Mouse (Mus musculus) CH12.LX (cell line): Measurements from ENCODE around the gene Mmp17. TPM values are rescaled to one million over a fixed set of nuclear protein-coding genes. Genes with fewer than 3 reads are reported as not detected.

Experiments
- DNase-seq: peaks from one replicate; pipeline ENCODE4 v3.0.0-alpha.2; 2013; ENCODE audit errors: extremely low read depth
- H3K27ac ChIP-seq: 2 replicates; pipeline ENCODE4 v1.5.1; 2012; ENCODE audit warnings: low read depth, mild to moderate bottlenecking, control low read depth, moderate library complexity; ENCODE audit not compliant: insufficient read depth
- H3K27me3 ChIP-seq: replicated peaks from 2 replicates; pipeline ENCODE3; 2012; ENCODE audit warnings: inconsistent platforms
- H3K36me3 ChIP-seq, 2 experiments: replicated peaks in 1 of 2; 2 replicates each; pipeline versions ENCODE3 to v1.6.1; 2012; ENCODE audit warnings: inconsistent platforms in 1 of 2, low read length in 1 of 2, mild to moderate bottlenecking in 1 of 2, mixed read lengths in 1 of 2, moderate library complexity in 1 of 2; ENCODE audit not compliant: control insufficient read depth in 1 of 2, insufficient read depth in 1 of 2
- H3K4me1 ChIP-seq, 2 experiments: 2 replicates each; pipeline ENCODE4 v1.6.1; 2012; ENCODE audit warnings: inconsistent platforms in 1 of 2, moderate library complexity in 1 of 2; ENCODE audit not compliant: insufficient read depth in 2 of 2, control insufficient read depth in 1 of 2
- H3K4me2 ChIP-seq: 2 replicates; pipeline ENCODE4 v1.6.1; 2012; ENCODE audit warnings: low read depth, mild to moderate bottlenecking, control low read depth; ENCODE audit not compliant: poor library complexity, insufficient read depth, severe bottlenecking
- H3K4me3 ChIP-seq, 3 experiments: fragments of 150-350 bp in 1 of 3; sonication (generic) in 1 of 3; replicated peaks in 1 of 3; 2 replicates each; pipeline versions ENCODE3 to v1.5.1; 2011 to 2012; ENCODE audit warnings: low read depth in 2 of 3, low read length in 2 of 3, mild to moderate bottlenecking in 2 of 3, moderate library complexity in 2 of 3, control low read depth in 1 of 3, improper control_type of control experiment in 1 of 3, inconsistent platforms in 1 of 3, mixed read lengths in 1 of 3; ENCODE audit not compliant: poor library complexity in 1 of 3
- H3K79me2 ChIP-seq: replicated peaks from 2 replicates; pipeline ENCODE4 v1.6.1; 2012; ENCODE audit warnings: mild to moderate bottlenecking, moderate library complexity; ENCODE audit not compliant: control insufficient read depth, poor library complexity, insufficient read depth, severe bottlenecking; ENCODE audit errors: extremely low read depth
- H3K9ac ChIP-seq: 2 replicates; pipeline ENCODE4 v1.6.1; 2012; ENCODE audit warnings: low read depth, mild to moderate bottlenecking, control low read depth, moderate library complexity; ENCODE audit not compliant: insufficient read depth
- H3K9me3 ChIP-seq: replicated peaks from 2 replicates; pipeline ENCODE3; 2012; ENCODE audit warnings: low read length, inconsistent platforms, mixed read lengths
- CHD2 ChIP-seq: IDR thresholded peaks from 2 replicates; pipeline ENCODE4 v1.6.1; 2011; ENCODE audit warnings: low read length, improper control_type of control experiment
- CTCF ChIP-seq, 2 experiments: IDR thresholded peaks in 1 of 2; conservative IDR thresholded peaks in 1 of 2; 2 replicates each; pipeline ENCODE4 v1.5.1; 2011 to 2012; ENCODE audit warnings: low read depth in 2 of 2, low read length in 2 of 2, improper control_type of control experiment in 1 of 2, inconsistent platforms in 1 of 2, mild to moderate bottlenecking in 1 of 2, moderate library complexity in 1 of 2
- EP300 ChIP-seq: IDR thresholded peaks from 2 replicates; pipeline ENCODE4 v1.6.1; 2011; ENCODE audit warnings: low read length, improper control_type of control experiment
- IRF4 ChIP-seq: IDR thresholded peaks from 2 replicates; pipeline ENCODE4 v1.6.1; 2014; ENCODE audit warnings: low read depth, mild to moderate bottlenecking, inconsistent platforms, low read length, improper control_type of control experiment
- JUN ChIP-seq: IDR thresholded peaks from 2 replicates; pipeline ENCODE4 v1.6.1; 2011; ENCODE audit warnings: low read depth, mild to moderate bottlenecking, low read length, improper control_type of control experiment, moderate library complexity; ENCODE audit not compliant: insufficient read depth
- KAT2A ChIP-seq: IDR thresholded peaks from 2 replicates; pipeline ENCODE4 v1.6.1; 2012; ENCODE audit warnings: low read length, improper control_type of control experiment, inconsistent platforms; ENCODE audit not compliant: insufficient replicate concordance
- MAX ChIP-seq: IDR thresholded peaks from 2 replicates; pipeline ENCODE4 v1.6.1; 2011; ENCODE audit warnings: low read length, improper control_type of control experiment
- MYC ChIP-seq: IDR thresholded peaks from 2 replicates; pipeline ENCODE4 v1.6.1; 2011; ENCODE audit warnings: low read depth, mild to moderate bottlenecking, improper control_type of control experiment, low read length
- NELFE ChIP-seq: IDR thresholded peaks from 2 replicates; pipeline ENCODE4 v1.6.1; 2011; ENCODE audit warnings: low read depth, low read length, improper control_type of control experiment
- NRF1 ChIP-seq: IDR thresholded peaks from 2 replicates; pipeline ENCODE4 v1.6.1; 2014; ENCODE audit warnings: low read depth, mild to moderate bottlenecking, inconsistent platforms, low read length, improper control_type of control experiment, moderate library complexity
- RAD21 ChIP-seq: IDR thresholded peaks from 2 replicates; pipeline ENCODE4 v1.6.1; 2011; ENCODE audit warnings: low read depth, mild to moderate bottlenecking, low read length, improper control_type of control experiment, moderate library complexity
- SMC3 ChIP-seq: IDR thresholded peaks from 2 replicates; pipeline ENCODE4 v1.6.1; 2011; ENCODE audit warnings: low read depth, low read length, improper control_type of control experiment
- USF1 ChIP-seq: IDR thresholded peaks from 2 replicates; pipeline ENCODE4 v1.6.1; 2014; ENCODE audit warnings: low read depth, mild to moderate bottlenecking, inconsistent platforms, low read length, improper control_type of control experiment
- USF2 ChIP-seq: conservative IDR thresholded peaks from 2 replicates; pipeline ENCODE4 v1.6.1; 2011; ENCODE audit warnings: low read depth, low read length, improper control_type of control experiment
- ZC3H11A ChIP-seq: IDR thresholded peaks from 2 replicates; pipeline ENCODE4 v1.6.1; 2012; ENCODE audit warnings: low read depth, mild to moderate bottlenecking, inconsistent platforms, low read length, improper control_type of control experiment
- ZNF384 ChIP-seq: IDR thresholded peaks from 2 replicates; pipeline ENCODE4 v1.6.1; 2012; ENCODE audit warnings: low read depth, low read length, improper control_type of control experiment, inconsistent platforms
- dilution Hi-C: fragments of 300-500 bp; cut with MboI; formaldehyde crosslinking; loops from 2 replicates; pipeline ENCODE4 v1.14.3; 2020; ENCODE audit warnings: low sequenced_read_pairs; ENCODE audit not compliant: extremely low pct_unique_long_range_greater_than_20kb, extremely low pct_ligation_motif_present
- in situ Hi-C: fragments of 300-500 bp; cut with MboI; formaldehyde crosslinking; loops from 3 replicates; pipeline ENCODE4 v1.14.3; 2019; ENCODE audit warnings: low sequenced_read_pairs, low pct_ligation_motif_present, low pct_unique_long_range_greater_than_20kb, mixed read lengths
- polyA plus RNA-seq: library from polyadenylated mRNA; unstranded; fragments of >175 nt; gene quantifications from 2 replicates; pipeline ENCODE4 v1.2.1, GENCODE M21; 2012; ENCODE audit warnings: low read depth; ENCODE audit not compliant: insufficient read length
- total RNA-seq, 2 experiments: library from RNA; depleted of rRNA; stranded (reverse); fragments of 300-350 nt in 1 of 2; fragments of >200 nt in 1 of 2; gene quantifications; 2 replicates each; pipeline ENCODE4 v1.2.3; 2012 to 2014

The Mmp17 gene
- total and polyA plus RNA-seq, 3 experiments: 0.51 TPM; not detected in 2

DNA sequence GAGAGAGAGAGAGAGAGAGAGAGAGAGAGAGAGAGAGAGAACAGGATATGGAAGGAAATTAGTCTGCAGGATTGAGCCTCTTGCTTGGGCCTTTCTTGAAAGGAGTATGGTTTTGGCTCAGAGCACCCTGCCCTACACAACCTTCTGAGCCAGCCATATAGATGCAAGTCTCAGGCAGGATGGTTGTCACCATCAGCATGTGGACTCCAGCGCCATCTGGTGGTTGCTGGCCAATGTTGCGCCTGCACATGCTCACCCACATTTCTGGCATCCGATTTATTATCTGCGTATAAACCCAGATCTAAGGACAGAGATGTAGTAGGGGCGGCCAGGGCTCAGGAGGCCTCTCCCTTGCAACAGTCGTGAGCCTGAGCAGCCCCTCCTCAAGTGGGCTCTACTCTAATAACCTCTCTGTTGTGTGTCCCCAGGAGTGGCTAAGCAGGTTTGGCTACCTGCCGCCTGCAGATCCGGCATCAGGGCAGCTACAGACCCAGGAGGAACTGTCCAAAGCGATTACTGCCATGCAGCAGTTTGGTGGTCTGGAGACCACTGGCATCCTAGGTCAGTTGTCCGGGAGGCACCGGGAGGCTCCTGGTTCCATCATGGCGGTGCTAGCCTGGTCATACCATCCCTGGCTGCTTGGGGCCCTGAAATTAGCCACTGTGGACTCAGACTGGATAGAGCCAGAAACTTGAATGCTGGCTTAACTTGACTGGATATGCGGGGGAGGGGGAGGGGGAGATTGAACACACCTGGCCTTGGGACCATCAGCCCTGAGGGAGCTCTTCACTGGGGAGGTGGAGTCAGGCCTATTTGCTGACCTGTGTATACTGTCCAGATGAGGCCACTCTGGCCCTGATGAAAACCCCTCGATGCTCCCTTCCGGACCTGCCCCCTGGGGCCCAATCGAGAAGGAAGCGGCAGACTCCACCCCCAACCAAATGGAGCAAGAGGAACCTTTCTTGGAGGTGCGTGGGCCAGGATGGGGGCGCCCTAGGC, 10.4 kb downstream of the Mmp17 start:
- DNase-seq: peak; percentile 70
- dilution Hi-C loops: no loop called here

DNA sequence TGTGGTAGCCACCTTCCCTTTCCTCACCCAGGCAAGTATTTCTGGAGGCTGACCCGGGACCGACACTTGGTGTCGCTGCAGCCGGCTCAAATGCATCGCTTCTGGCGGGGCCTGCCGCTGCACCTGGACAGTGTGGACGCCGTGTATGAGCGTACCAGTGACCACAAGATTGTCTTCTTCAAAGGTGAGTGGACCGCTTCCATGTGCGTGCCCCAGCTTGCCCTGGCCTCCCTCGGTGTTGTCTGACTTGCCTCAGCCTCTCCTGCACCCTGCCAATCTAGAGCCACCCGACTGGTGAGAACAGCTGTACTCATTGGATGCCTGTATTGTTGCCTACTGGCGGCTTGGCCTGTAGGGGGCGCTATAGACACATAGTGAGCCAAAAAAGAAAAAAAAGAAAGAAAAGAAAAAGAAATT, 18.1 kb downstream of the Mmp17 start:
- no peaks in the 10 kb centered on the region for H3K36me3 ChIP-seq
- H3K27me3 ChIP-seq: peaks cover 49% of the 10 kb centered on the region
- no peak overlapping the region for H3K4me2 ChIP-seq
- H3K9me3 ChIP-seq: peaks cover 13% of the 10 kb centered on the region
- no peak overlapping the region for H3K4me3 ChIP-seq
- H3K4me1 ChIP-seq: peaks cover 0 to 2% of the 10 kb centered on the region in 2 experiments; a peak in 1 of 4 replicates
- in situ Hi-C loops: no loop called here
- TF ChIP-seq CTCF (conservative IDR thresholded peaks at IDR 0.05 in 1 of 2, IDR thresholded peaks at IDR 0.05 in 1 of 2; ENCODE audit: low read depth in 2 of 2, low read length in 2 of 2) (peak in 1 of 2 experiments; percentile 54; a peak in 2 of 4 replicates), ZNF384 (peak; percentile 62), CHD2 (no peak)
- H3K27ac ChIP-seq: no peak overlapping the region
- H3K9ac ChIP-seq: no peak overlapping the region
- no peaks in the 10 kb centered on the region for H3K79me2 ChIP-seq
- no peak for DNase-seq
- dilution Hi-C loops: no loop called here

More for the DNA sequence above, 10.4 kb downstream of the Mmp17 start:
- Histone ChIP-seq H3K79me2 (no peaks in the 10 kb centered on the region), H3K4me2 (no peak overlapping the region), H3K4me1 (no peaks in the 10 kb centered on the region), H3K36me3 (no peaks in the 10 kb centered on the region), H3K9ac (no peak overlapping the region), H3K4me3 (no peak overlapping the region)
- in situ Hi-C loops: loop anchor here (10.0 kb wide), 1 partner anchor 400 kb away; no protein-coding TSS in a partner anchor
- TF ChIP-seq USF1: no peak
- peak; percentile 46; the same call in 1 of the 2 replicates for TF ChIP-seq NRF1
- 0 out of 2 replicates have a peak, but pooled peaks have one; percentile 7 for TF ChIP-seq ZC3H11A
- TF ChIP-seq MAX: peak; percentile 71
- TF ChIP-seq NELFE: peak; percentile 46; the same call in 1 of the 2 replicates
- TF ChIP-seq CTCF (conservative IDR thresholded peaks at IDR 0.05 in 1 of 2, IDR thresholded peaks at IDR 0.05 in 1 of 2; ENCODE audit: low read depth in 2 of 2, low read length in 2 of 2): peak; percentile 88 to 91
- TF ChIP-seq JUN: no peak
- peak; percentile 76 for TF ChIP-seq SMC3
- TF ChIP-seq EP300: no peak
- no peak for TF ChIP-seq IRF4
- peak; percentile 82 for TF ChIP-seq MYC
- TF ChIP-seq USF2: no peak
- TF ChIP-seq KAT2A: no peak
- TF ChIP-seq RAD21: peak; percentile 86
- TF ChIP-seq, all 38 proteins: peak for 8
- peaks cover 6% of the 10 kb centered on the region for H3K9me3 ChIP-seq
- peaks cover 39% of the 10 kb centered on the region for H3K27me3 ChIP-seq
- no peak overlapping the region for H3K27ac ChIP-seq
